18 mouse cellular contexts compared by ENCODE assay signal in genomic region chr1:193112093-193112492, GRCm38 (mm10). TPM values are rescaled to one million over a fixed set of nuclear protein-coding genes. Genes with fewer than 3 reads are reported as not detected.
DNase-seq lines count a peak whose midpoint lies in the region; ATAC-seq lines count a peak whose summit lies in the region.
"Had no signal": no experiment of that assay in that cellular context is flagged by ENCODE, and none has a peak within 500 bp of the region (broad histone marks: within the 10 kb centered on the region; RNA-seq: fewer than 3 reads in every experiment).

No protein-coding gene starts in this region.

- DNase-seq in forebrain, embryonic 14.5 days (ENCODE audit: low spot score) = no peak
- no peak for DNase-seq in frontal cortex, postnatal 25 days (ENCODE audit: low spot score in 2 of 2)
- peak; percentile 42 for DNase-seq in right cerebral cortex, adult 18-20 months
- no peak for DNase-seq in right cerebral cortex, postnatal 25 days
- DNase-seq in lung, postnatal 14 days = no peak
- DNase-seq: adrenal gland, adult 2 months; adrenal gland, postnatal 10 days; adrenal gland, postnatal 25 days; cerebellum, adult 11-12 months; cerebellum, adult 2 months; cerebellum, adult 9-10 months; cerebellum, postnatal 10 days; cerebellum, postnatal 25 days had no signal

- H3K27ac ChIP-seq in forebrain, embryonic 16.5 days (ENCODE audit: low read length) = no peak overlapping the region
- no peak overlapping the region for H3K27ac ChIP-seq in forebrain, embryonic 14.5 days (ENCODE audit: low read depth, low read length)
- H3K27ac ChIP-seq: embryonic facial prominence, embryonic 12.5 days; forebrain, embryonic 12.5 days; forebrain, embryonic 15.5 days had no signal

- H3K36me3 ChIP-seq in forebrain, embryonic 16.5 days (ENCODE audit: control insufficient read depth, insufficient read depth) = peaks cover 79% of the 10 kb centered on the region
- H3K36me3 ChIP-seq in forebrain, embryonic 14.5 days (ENCODE audit: control insufficient read depth, insufficient read depth, low read length) = peaks cover 98% of the 10 kb centered on the region

- no peak overlapping the region for H3K4me2 ChIP-seq in forebrain, embryonic 16.5 days (ENCODE audit: low read length)
- H3K4me2 ChIP-seq in forebrain, embryonic 14.5 days (ENCODE audit: low read length) = no peak overlapping the region
- H3K4me2 ChIP-seq: embryonic facial prominence, embryonic 12.5 days; forebrain, embryonic 12.5 days; forebrain, embryonic 15.5 days had no signal

- H3K4me3 ChIP-seq in forebrain, embryonic 16.5 days (replicated peaks; ENCODE audit: low read length) = no peak overlapping the region
- H3K4me3 ChIP-seq in forebrain, embryonic 14.5 days (ENCODE audit: low read depth, low read length) = no peak overlapping the region
- H3K4me3 ChIP-seq: embryonic facial prominence, embryonic 12.5 days; forebrain, embryonic 12.5 days; forebrain, embryonic 15.5 days had no signal

- H3K4me1 ChIP-seq in forebrain, embryonic 16.5 days (replicated peaks; ENCODE audit: control insufficient read depth, insufficient read depth, low read length) = no peaks in the 10 kb centered on the region
- H3K4me1 ChIP-seq in forebrain, embryonic 14.5 days (ENCODE audit: control insufficient read depth, insufficient read depth, low read length) = no peaks in the 10 kb centered on the region
- H3K4me1 ChIP-seq: embryonic facial prominence, embryonic 12.5 days; forebrain, embryonic 12.5 days; forebrain, embryonic 15.5 days had no signal

- H3K27me3 ChIP-seq in forebrain, embryonic 16.5 days (replicated peaks; ENCODE audit: control insufficient read depth, insufficient read depth, low read length) = no peaks in the 10 kb centered on the region
- H3K27me3 ChIP-seq in forebrain, embryonic 14.5 days (replicated peaks; ENCODE audit: control insufficient read depth, insufficient read depth, low read length) = no peaks in the 10 kb centered on the region
- H3K27me3 ChIP-seq: embryonic facial prominence, embryonic 12.5 days; forebrain, embryonic 12.5 days; forebrain, embryonic 15.5 days had no signal

- no peak overlapping the region for H3K9ac ChIP-seq in forebrain, embryonic 16.5 days (replicated peaks; ENCODE audit: low read depth, low read length)
- no peak overlapping the region for H3K9ac ChIP-seq in forebrain, embryonic 14.5 days (ENCODE audit: low read length)
- H3K9ac ChIP-seq: embryonic facial prominence, embryonic 12.5 days; forebrain, embryonic 12.5 days; forebrain, embryonic 15.5 days had no signal

- WGBS in forebrain, embryonic 16.5 days = 80% methylated on average over 9 of the region's 9 CpGs
- 94% methylated on average over 9 of the region's 9 CpGs for WGBS in forebrain, embryonic 14.5 days

- peak; percentile 23; the same call in 1 of the 2 replicates for ATAC-seq in forebrain, embryonic 16.5 days
- no peak for ATAC-seq in forebrain, embryonic 14.5 days
- ATAC-seq in frontal cortex, adult (ENCODE audit: low TSS enrichment) = peak; percentile 74
- ATAC-seq: forebrain, embryonic 15.5 days had no signal

- H3K9me3 ChIP-seq in forebrain, embryonic 16.5 days (ENCODE audit: control insufficient read depth, low read length) = no peaks in the 10 kb centered on the region
- no peaks in the 10 kb centered on the region for H3K9me3 ChIP-seq in forebrain, embryonic 14.5 days (replicated peaks; ENCODE audit: control insufficient read depth, low read length)
- H3K9me3 ChIP-seq: embryonic facial prominence, embryonic 12.5 days; forebrain, embryonic 12.5 days; forebrain, embryonic 15.5 days had no signal

RNA-seq across cellular contexts. Expression of gene Diexf, which starts 18.0 kb away (rescaled TPM):
- polyA plus RNA-seq in forebrain, embryonic 16.5 days (2015; fragmentation: Nextera tagmentation; extraction: Ambion mirVana) = 11.3 and 13.9 TPM in 2 replicates
- 9.6 and 10.6 TPM in 2 replicates for polyA plus RNA-seq in forebrain, embryonic 14.5 days (2014; fragmentation: Nextera tagmentation; extraction: Ambion mirVana)

RNA-seq across cellular contexts. Expression of gene Irf6, which starts 40.8 kb away (rescaled TPM):
- 0.75 and 1.4 TPM in 2 replicates for polyA plus RNA-seq in forebrain, embryonic 16.5 days (2015; fragmentation: Nextera tagmentation; extraction: Ambion mirVana)
- 0.35 and 0.60 TPM in 2 replicates for polyA plus RNA-seq in forebrain, embryonic 14.5 days (2014; fragmentation: Nextera tagmentation; extraction: Ambion mirVana)

RNA-seq across cellular contexts. Expression of gene A130010J15Rik, which starts 55.8 kb away (rescaled TPM):
- polyA plus RNA-seq in forebrain, embryonic 16.5 days (2015; fragmentation: Nextera tagmentation; extraction: Ambion mirVana) = 14.2 and 16.1 TPM in 2 replicates
- 13.3 and 14.6 TPM in 2 replicates for polyA plus RNA-seq in forebrain, embryonic 14.5 days (2014; fragmentation: Nextera tagmentation; extraction: Ambion mirVana)
